Mouse (Mus musculus) lung, postnatal 14 days (tissue): ENCODE data around the gene Mau2.
"Not testable (repeated sequence)": the region's sequence is repeated elsewhere in the genome, so short reads cannot be mapped to it uniquely, and the experiment has no call there.

ENCODE experiments used
- DNase-seq: peaks from one replicate; pipeline ENCODE4 v3.0.0; 2021

Mau2 gene

DNA sequence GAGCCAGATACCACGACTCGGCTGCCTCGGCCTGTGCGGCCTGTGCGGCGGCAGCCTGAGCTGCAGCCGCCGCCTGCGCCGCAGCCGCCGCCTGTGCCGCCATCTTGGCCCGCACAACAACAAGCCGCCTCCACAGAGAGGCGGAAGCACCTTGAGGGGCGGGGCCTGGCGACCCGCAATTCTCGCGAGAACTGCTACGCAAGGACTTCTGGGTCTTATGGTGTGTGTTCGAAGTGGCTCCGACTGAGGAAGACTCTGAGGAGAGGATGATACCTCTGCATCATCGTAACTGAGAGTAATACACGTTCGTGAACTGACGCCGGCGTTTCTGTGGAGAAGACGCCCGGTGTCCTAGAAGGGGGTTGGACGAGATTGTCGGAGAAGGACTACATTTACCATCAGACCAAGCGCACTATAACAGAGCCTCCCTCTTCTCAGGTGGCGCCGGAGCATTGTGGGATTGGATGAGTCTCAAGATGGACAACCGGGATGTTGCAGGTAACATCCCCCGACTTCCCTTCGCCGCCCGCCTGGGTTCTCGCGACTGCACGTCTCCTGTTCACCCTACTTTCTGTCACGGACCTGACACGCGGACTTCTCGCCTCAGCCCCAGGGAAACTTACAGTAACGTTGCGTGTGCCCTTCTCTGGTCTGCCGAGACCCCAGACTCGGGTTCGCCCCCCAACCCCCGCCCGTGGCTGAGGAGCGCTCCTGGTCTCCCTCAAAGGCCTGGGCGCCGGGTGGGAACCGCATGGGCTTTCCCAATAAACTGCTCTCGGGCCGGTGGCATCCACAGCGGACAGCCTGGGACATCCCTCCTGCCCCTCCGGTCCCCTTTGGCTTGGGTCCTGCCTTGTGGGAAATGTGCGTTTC, at the start of gene Mau2, which contains the start of gene Sugp1:
Gene Mau2, minus strand, starts transcription at position 152 of the 873 bp plus-strand sequence.
Gene Sugp1, plus strand, starts transcription at position 231 of the 873 bp plus-strand sequence.
- DNase-seq = peak; percentile 98

DNA sequence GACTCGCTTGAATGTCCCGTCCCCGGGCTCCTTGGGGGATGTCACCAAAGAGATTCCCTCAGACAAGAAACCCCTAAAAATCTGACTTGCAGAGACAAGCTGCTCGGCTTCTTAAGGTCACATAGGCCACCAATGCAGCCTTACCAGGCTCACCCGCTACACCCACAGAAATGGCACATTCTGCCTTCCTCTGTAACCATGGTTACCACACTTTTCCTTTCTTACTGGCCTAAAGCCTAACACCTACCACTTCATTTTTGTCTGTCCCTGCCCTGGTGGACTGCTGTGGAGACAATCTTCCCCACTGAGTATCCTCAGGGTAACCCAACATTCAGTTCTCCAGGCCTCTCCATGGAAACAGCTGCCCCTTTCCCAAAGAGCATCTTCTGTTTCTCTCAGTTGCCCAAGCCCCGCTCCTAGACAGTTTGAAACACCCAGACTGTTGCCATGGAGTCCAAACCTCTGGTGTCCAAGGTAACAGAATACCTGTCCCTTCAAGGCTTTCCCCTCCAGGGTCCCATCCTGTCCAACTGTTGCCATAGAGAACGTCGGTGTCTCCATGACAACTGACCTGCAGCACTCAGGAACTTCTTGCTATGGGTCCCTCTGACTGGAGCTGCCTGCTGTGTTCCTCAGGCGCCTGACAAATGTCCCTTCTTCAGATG, 46.9 kb upstream of the Mau2 start:
- no peak for DNase-seq

DNA sequence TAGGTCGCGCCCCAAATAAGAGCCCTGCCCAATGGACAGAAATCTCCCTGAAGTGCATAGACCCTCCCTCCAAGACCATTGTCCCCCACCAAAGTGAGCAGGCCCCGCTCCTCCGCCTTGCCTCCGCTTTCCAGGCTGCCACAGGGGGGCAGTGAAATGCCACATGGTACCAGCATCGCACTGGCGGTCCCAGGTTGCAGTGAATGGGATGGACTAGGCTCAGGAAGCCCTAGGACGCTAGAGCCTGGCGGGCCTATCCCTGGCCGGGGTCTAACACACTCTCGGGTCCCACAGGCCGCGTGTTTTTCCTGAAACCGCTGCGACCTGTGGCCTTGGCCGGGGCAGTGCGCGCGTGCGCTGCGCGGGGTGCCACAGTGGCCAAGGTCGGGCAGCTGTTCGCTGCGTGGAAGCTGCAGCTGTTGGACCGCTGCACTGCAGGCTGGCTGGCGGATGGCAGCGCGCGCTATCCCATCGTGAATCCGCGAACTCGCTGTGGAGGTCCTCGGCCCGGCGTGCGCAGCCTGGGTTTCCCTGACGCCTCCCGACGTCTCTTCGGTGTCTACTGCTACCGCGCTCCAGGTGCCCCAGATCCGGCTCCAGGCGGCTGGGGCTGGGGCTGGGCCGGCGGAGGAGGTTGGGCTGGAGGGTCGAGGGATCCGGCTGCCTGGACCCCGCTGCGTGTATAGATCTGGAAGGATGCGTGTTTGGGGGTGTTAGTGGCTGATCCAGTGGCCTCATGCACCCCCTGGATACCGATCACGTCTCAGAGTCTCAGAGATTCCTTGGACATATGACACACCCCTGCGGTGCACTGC, 45.5 kb upstream of the Mau2 start:
- peak; percentile 33 for DNase-seq

DNA sequence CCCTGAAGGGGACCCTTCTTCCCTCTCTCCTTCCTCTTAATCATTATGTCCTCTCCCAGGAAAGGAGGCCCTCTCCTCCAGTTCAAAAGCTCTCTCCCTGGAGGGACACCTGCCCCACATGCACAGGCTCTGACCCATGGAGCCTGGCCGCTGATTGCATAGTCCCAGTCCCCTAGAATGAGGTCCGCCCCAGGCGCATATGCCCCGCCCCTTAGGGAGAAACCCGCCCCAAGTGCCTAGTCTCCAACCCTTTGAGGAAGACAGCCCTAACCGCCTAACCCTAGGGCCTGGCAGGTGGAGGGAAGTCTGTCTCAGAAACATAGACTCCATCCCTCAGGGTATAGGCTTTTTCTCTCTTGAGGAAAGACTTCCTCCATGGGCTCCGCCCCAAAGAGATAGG, 44.7 kb upstream of the Mau2 start:
- no peak for DNase-seq

DNA sequence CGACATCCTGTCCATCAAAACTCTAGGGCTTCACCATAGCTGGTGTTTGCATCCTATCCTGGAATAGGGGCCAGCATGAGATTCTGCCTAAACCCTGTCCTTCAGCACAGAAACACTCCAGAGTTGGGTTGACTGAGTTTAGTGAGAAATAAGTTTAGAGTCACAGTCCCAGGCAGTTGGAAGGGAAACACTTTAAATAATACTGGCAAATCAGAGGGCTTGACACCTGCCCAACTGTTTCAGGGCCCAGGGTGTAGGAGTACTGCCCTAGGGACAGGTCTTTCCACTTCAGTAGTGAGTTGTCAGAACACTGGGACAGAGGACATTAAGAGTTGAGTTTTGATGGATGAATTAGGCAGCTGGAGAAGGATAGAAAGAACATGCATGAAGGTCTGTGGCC, 43.6 kb upstream of the Mau2 start:
- no peak for DNase-seq

DNA sequence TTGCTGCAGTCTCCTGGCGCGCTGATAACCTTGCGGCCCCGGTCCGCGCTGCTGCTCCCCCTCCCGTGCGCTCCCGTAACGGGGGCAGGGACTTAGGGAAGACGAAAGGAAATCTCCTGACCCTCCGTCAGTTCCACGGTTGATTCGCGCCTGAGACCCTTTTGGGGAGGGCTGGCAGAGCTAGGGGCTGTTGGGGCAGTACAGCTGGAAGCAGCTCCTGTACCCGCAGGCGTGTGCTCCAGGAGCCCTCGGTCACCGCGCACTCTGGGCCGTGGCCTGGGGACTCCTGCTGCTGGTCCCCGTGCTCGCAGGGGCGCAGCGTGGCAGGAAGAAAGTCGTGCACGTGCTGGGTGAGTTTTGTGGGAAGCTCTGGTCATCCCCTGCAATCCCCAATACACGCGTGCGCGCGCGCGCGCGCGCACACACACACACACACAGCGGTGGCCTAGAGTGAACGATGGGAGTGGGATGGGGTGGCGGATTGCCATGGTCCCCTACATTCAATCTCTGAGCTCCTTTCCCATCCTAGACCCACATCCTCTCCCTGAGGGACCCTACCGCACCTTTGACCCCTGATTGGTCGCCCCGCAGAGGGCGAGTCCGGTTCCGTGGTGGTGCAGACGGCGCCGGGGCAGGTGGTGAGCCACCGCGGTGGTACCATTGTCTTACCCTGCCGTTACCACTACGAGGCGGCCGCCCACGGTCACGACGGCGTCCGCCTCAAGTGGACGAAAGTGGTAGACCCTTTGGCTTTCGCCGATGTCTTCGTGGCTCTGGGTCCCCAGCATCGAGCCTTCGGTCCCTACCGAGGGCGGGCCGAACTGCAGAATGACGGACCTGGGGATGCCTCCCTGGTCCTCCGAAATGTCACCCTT, 41.9 kb upstream of the Mau2 start:
- no peak for DNase-seq

DNA sequence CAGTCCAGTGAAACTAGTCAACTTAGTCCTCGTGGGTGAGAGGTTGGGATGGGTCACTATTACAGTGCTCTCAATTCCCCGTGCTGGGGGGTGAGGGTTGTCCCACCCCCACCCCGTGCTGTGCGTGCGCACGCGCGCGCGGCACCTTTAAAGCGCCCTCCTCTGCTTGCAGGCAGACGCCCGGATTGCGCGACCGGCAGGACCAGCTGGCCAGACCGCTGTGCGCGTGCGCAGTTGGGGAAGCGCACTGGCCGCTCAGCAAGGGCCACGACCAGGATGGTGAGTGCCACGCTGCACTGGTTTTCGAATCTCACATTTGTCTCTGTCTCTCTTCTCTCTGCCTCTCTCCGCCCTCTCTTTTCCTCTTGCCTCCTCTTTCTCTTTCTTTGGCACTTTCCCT, 40.8 kb upstream of the Mau2 start, which contains the start of gene Hapln4:
Gene Hapln4, plus strand, starts transcription at position 173 of the 400 bp plus-strand sequence.
- peak; percentile 13 for DNase-seq

DNA sequence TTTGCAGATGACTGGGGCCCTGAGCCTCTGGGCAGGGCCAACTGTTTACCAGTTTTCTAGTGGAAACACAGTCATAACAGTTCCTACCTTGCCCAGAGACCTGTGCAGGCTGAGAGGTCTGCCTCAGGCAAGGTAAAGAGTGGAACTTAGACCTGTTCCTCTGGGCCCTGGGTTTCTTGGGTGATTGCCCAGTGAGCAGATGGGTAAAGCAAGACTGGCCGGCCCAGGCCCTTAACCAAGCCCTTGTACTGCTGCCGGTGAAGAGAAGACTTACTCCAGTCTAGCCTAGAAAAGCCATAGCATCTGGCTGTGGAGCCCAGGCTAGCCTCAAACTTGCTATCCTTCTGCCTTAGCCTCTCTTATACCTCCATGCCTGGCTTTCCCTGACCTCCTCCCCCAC, 39.4 kb upstream of the Mau2 start:
- no peak for DNase-seq

DNA sequence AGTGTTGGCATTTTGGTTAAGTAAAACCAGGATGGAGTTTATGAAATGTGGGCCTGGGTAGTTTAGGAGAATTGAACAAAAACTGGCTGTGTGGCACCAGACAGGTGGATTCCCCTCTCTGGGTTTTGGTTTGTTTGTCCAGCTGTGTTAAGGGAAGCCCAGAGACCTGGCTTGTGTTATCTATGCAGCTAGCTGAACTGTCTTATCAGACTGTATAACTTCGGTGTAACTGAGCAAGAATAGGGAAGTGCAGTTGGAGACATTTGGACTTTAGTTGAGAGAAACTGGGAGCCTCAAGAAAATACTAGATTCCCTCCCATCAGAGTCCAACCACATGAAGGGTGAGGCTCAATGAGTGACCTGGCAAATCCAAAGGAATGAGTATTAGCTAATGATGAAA, 31.1 kb upstream of the Mau2 start:
- no peak for DNase-seq

DNA sequence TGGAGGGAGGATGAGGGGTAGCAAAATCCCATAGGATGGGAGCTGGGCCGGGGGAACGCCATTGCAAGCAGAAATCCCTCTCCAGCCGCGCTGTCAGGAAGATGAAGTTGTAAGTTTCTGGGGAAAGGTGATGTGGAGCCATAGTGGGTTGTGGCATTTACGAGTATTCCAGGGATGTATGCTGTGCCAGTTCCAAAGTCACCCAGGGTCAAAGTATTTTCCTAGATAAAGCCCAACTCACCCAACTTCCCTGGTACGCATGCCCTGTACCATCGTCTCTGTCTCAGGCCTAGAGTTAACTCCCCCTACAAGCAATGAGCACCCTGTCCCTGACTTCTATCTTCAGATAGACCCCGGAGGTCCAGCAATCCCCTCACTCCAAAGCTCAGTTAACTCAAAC, 30.6 kb upstream of the Mau2 start:
- DNase-seq = no peak

DNA sequence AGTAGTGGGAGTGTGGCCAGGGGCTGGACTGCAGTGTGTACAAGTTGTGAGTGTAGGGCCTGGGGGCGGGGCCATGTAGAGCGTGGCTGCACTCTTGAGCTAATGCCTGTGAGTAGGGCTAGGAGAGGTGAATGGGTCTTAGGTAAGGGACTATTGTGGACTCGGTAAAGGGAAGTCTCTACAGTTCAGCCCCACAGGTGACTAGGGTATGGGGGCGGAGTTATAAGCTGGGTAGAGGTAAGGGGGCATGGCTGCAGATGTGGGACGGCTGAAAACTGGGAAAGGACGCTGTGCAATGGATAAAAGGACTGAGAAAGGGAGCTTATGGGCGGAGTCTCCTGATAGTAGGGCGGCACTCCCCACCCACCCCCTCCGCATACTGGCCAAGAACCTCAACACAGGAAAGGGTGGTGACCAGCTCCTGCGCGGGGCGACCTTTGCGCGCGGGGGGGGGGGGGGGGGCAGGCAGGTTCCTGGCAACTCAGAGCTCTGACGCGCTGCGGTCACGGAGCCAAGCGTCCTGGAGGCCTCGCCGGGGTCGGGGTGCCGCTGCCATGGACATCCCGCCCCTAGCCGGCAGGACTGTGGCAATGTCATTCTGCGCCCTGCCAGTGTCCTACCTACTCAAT, 30.0 kb upstream of the Mau2 start, which contains the start of gene Tm6sf2:
Gene Tm6sf2, plus strand, starts transcription at position 484 of the 629 bp plus-strand sequence.
- peak; percentile 61 for DNase-seq

DNA sequence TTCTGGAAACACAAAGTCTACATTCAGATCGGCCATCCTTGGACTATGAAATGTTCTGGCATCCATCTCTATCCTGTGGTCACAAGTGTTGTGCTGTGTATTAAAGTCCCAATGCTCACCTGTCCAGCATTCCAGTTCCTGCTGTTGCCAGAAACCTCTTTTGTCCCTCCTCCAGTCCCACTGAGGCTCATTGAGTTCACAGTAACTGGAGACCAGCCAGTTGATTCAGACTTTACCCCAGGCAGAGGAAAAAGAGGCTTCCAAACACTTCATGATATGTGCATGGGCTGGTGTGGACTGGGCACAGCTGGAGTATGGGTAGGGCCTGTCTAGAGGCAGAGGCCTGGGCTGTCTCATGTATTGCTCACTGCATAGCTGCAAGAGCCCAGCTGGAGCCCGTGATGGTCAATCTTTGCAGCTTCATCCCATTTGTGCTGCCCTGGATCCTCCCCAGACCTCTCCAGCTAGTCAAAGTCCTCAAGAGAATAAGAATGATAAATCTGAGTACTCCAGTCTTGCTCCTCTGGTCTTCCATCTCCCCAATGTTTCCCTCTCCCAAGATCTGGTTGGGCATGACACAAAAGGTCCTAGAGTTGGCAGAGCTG, 29.4 kb upstream of the Mau2 start:
- DNase-seq = no peak

DNA sequence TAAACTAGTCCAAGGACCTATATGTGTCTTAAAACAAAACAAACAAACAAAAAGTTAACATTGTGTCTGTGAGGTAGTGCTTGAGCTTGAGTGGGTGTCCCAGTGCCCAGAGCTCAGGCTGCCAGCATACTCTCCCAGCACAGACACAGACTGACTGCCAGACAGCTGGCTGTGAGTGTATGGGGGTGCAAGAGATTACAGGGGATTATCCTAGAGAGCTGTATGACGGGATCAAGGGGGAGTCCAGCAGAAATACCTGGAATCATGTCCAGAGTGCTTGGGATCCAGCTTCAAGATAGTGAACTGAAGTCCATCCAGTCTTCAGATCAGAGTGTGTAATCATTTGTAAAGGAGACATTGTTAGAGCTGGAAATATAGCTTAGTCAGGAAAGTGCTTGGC, 15.2 kb upstream of the Mau2 start:
- DNase-seq = no peak

DNA sequence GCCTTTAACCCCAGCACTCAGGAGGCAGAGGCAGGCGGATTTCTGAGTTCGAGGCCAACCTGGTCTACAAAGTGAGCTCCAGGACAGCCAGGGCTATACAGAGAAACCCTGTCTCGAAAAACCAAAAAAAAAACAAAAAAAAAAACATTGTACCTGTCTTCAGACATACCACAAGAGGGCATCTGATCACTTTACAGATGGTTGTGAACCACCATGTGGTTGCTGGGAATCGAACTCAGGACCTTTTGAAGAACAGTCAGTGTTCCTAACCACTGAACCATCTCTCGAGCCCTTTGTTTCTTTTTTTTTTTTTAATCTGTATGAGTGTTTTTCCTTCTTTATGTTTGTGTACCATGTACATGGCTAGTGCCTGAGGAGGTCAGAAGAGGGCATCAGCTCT, 7.9 kb upstream of the Mau2 start:
- DNase-seq = not testable (repeated sequence)

DNA sequence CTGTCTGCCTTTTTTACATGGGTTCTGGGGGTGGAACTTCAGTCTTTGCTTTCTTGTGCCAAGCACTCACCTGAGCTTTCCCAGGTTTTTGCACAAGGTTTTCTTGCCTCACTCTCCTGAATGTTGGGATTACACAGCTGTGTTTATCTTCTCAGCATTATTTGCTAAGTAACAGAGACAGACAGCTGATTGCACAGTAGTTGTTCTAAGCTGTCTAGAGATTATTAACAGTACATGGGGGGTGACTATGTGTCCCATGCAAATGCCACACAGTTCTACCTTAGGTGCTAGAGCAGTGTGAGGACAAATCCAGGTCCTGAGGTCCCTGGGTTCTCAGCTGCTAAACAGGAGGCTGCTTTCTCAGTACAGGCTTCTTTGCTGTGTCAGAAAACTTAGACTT, 7.1 kb upstream of the Mau2 start:
- no peak for DNase-seq

DNA sequence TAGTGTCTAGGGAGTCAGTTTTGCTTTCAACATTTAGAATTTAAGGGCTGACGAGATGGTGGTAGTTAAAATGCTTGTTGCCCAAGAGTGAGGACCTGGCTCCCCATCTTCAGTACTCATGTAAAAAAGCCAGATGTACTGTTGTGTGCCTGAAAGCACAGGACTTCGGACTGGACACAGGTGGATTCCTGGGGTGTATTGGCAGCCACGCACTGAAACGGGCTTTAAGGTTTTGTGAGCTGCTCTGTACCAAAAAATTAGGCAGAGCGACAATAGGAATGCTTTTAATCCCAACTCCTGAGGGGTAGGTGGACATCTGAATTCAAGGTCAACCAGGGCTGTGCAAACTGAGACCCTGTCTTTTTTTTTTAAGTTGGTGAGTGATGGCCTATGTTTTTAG, 1.5 kb upstream of the Mau2 start:
- DNase-seq = no peak

DNA sequence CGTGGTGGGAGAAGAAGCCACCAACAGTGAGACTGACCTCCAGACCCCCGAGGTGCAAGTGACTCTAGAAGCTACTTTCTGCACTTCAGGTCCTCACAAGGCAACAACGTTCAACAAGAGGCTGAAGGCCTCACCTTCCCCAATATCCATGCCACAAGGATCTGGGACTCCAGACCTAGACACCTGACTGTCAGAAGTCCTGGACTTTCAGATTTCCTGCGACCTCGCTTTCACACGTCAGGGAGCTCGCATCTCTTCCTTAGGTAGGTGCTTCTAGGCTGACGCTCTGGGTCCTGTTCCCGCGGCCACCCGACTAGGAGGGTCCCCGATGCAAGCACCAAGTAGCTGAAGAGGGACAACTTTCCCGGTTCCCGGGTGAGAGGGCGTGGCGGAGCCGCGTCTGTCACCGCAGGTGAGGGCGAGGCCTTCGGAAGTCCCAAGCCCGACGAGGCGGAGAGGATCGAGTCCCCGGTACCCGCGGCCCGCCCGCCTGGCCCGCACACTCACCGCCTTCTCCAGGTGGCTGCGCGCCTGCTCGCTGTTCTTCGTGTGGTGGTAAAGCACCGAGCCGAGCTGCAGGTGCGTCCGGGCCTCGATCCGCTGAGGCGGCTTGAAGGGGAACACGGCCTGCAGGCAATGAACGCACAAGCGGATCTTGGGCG, 518 bp downstream of the Mau2 start:
- peak; percentile 35 for DNase-seq

DNA sequence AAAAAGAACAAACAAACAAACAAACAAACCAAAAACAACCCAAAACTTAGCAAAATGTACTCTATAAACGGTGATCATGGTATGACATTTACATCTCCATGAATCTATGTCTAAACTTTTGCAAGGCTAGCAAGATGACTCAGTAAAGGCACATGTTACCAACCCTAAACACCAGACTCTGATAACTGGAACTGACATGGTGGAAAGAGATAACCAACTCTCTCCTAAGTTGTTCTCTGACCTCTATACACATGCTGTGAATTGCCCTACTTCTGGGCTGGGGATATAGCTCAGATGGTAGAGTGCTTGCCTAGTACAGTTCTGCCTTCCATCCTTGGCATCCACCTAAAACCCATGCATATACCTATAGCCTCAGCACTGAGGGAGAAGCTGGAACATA, 4.5 kb downstream of the Mau2 start:
- no peak for DNase-seq

DNA sequence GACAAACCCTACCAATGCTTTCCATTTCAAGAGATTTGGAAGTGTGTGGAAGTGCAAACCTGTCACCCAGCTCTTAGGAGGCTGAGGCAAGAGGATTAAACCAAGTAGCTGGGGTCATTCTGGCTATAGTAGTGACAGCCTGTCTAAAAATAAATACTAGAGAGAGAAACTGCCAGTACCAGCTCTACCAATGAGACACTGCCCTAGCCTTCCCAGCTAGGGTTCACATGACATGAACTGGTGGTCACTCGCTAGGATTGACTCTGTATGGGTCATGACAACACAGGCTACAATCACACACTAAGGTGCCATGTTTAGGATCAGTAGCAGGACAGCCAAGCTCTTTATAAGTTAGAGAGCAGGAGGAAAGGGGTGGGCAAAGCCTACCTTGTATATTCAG, 12.3 kb downstream of the Mau2 start:
- DNase-seq = no peak

DNA sequence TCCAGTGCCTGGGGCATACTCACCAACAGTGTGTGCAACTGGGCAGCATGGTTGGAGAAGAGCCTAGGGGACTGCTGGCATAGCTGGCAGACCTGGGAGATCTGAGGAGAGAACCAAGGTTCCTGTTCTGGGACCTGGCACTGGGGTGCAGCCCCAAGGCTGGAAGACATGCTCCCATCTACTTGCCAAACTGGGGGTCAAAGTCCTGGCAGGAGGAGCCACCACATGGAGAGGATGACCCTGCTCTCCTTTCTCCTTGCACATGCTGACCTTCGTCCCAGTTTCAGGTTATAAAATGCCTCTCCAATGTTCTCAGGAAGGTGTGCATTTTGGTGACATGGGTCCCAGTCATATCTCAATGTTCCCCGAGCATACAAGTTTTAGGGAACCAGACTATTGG, 16.4 kb downstream of the Mau2 start:
- DNase-seq = no peak

DNA sequence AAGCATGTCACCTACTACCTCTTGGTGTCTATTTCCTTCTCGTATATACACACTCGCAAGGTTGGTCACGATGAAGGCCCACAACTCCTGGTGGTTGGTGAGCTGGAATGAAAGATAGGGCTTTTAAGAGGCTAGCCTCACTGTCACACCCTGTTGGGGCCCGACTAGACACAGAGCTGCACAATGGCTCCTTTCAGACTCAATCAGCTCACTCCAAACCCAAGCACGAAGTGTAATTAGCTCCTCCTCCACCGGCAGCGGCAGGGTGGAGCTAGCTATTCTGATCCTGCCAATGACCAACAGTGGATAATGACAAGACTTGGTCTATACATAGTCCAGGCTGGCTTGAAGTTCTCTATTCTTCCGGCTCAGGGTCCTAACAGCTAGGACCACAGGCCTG, 18.9 kb downstream of the Mau2 start:
- DNase-seq = no peak
